19 mouse cellular contexts compared by ENCODE assay signal in genomic region chr4:53395002-53395401, GRCm38 (mm10). TPM values are rescaled to one million over a fixed set of nuclear protein-coding genes. Genes with fewer than 3 reads are reported as not detected.
DNase-seq lines count a peak whose midpoint lies in the region; ATAC-seq and TF ChIP-seq lines count a peak whose summit lies in the region.
"Had no signal": no experiment of that assay in that cellular context is flagged by ENCODE, and none has a peak within 500 bp of the region (broad histone marks: within the 10 kb centered on the region; RNA-seq: fewer than 3 reads in every experiment).

No protein-coding gene starts in this region.

- intact Hi-C loops in heart, adult 2 months (cut with DNase I), result no loop called here
- intact Hi-C loops in heart, postnatal 14 days (cut with DNase I), result no loop called here

- 48% methylated on average over 3 of the region's 3 CpGs for WGBS in heart, adult 2 months
- WGBS in heart, embryonic 11.5 days (ENCODE audit: insufficient replicate concordance), result 58% methylated on average over 3 of the region's 3 CpGs
- 34% methylated on average over 3 of the region's 3 CpGs for WGBS in liver, postnatal 0 days (ENCODE audit: insufficient replicate concordance)
- WGBS in intestine, embryonic 16.5 days, result 51% methylated on average over 3 of the region's 3 CpGs

- no peaks in the 10 kb centered on the region for H3K9me3 ChIP-seq in heart, embryonic 11.5 days (replicated peaks; ENCODE audit: control insufficient read depth, low read length)
- no peaks in the 10 kb centered on the region for H3K9me3 ChIP-seq in liver, postnatal 0 days (ENCODE audit: low read length)
- no peaks in the 10 kb centered on the region for H3K9me3 ChIP-seq in intestine, embryonic 16.5 days (ENCODE audit: control insufficient read depth, low read length)
- H3K9me3 ChIP-seq: embryonic facial prominence, embryonic 12.5 days; heart, embryonic 13.5 days; hindbrain, embryonic 12.5 days; megakaryocyte, embryonic 14.5 days had no signal

- peak overlapping the region; percentile 26 for H3K27ac ChIP-seq in heart, adult 2 months
- H3K27ac ChIP-seq in heart, embryonic 11.5 days (ENCODE audit: low read depth, low read length), result no peak overlapping the region
- no peak overlapping the region for H3K27ac ChIP-seq in liver, postnatal 0 days (ENCODE audit: low read depth)
- no peak overlapping the region for H3K27ac ChIP-seq in intestine, embryonic 16.5 days (ENCODE audit: low read length)
- H3K27ac ChIP-seq: embryonic facial prominence, embryonic 12.5 days; gastrocnemius, adult 2 months; heart, embryonic 13.5 days; hindbrain, embryonic 12.5 days had no signal

- no peak for TF ChIP-seq POLR2A in heart, adult 2 months (IDR thresholded peaks at IDR 0.05; ENCODE audit: insufficient read depth, low read depth, low read length)

- no peaks in the 10 kb centered on the region for H3K79me2 ChIP-seq in heart, adult 2 months (replicated peaks; ENCODE audit: control insufficient read depth, insufficient read depth, low read length)

- no peak overlapping the region for H3K4me2 ChIP-seq in heart, embryonic 11.5 days
- no peak overlapping the region for H3K4me2 ChIP-seq in liver, postnatal 0 days (ENCODE audit: low read depth, low read length)
- H3K4me2 ChIP-seq in intestine, embryonic 16.5 days (ENCODE audit: low read depth, low read length), result no peak overlapping the region
- H3K4me2 ChIP-seq: embryonic facial prominence, embryonic 12.5 days; heart, embryonic 13.5 days; hindbrain, embryonic 12.5 days had no signal

- TF ChIP-seq EP300 in heart, adult 2 months (IDR thresholded peaks at IDR 0.05; ENCODE audit: insufficient read depth, low read depth, low read length), result 0 out of 2 replicates have a peak, but pooled peaks have one; percentile 24
- TF ChIP-seq EP300 in liver, postnatal 0 days (IDR thresholded peaks at IDR 0.05; ENCODE audit: low read depth), result no peak

- no peak for TF ChIP-seq CTCF in heart, adult 2 months (IDR thresholded peaks at IDR 0.05)
- no peak for TF ChIP-seq CTCF in liver, postnatal 0 days (IDR thresholded peaks at IDR 0.05; ENCODE audit: low read depth)

- no peaks in the 10 kb centered on the region for H3K27me3 ChIP-seq in heart, adult 2 months (ENCODE audit: control insufficient read depth, insufficient read depth, low read length)
- no peaks in the 10 kb centered on the region for H3K27me3 ChIP-seq in heart, embryonic 11.5 days (ENCODE audit: control insufficient read depth, insufficient read depth, low read length)
- no peaks in the 10 kb centered on the region for H3K27me3 ChIP-seq in liver, postnatal 0 days (ENCODE audit: insufficient read depth, low read length)
- H3K27me3 ChIP-seq in intestine, embryonic 16.5 days (replicated peaks; ENCODE audit: control insufficient read depth, insufficient read depth, low read length), result no peaks in the 10 kb centered on the region
- H3K27me3 ChIP-seq: embryonic facial prominence, embryonic 12.5 days; heart, embryonic 13.5 days; hindbrain, embryonic 12.5 days; megakaryocyte, embryonic 14.5 days had no signal

- no peaks in the 10 kb centered on the region for H3K36me3 ChIP-seq in heart, adult 2 months (ENCODE audit: control insufficient read depth, insufficient read depth, low read length)
- no peaks in the 10 kb centered on the region for H3K36me3 ChIP-seq in heart, embryonic 11.5 days (ENCODE audit: control insufficient read depth, insufficient read depth, low read length)
- H3K36me3 ChIP-seq in liver, postnatal 0 days (replicated peaks; ENCODE audit: insufficient read depth, low read length), result no peaks in the 10 kb centered on the region
- H3K36me3 ChIP-seq in intestine, embryonic 16.5 days (ENCODE audit: control insufficient read depth, insufficient read depth, low read length), result no peaks in the 10 kb centered on the region
- H3K36me3 ChIP-seq: embryonic facial prominence, embryonic 12.5 days; heart, embryonic 13.5 days; hindbrain, embryonic 12.5 days had no signal

- peaks cover 8% of the 10 kb centered on the region for H3K4me1 ChIP-seq in heart, adult 2 months (ENCODE audit: control insufficient read depth, insufficient read depth, low read length)
- H3K4me1 ChIP-seq in heart, embryonic 11.5 days (ENCODE audit: control insufficient read depth, insufficient read depth, low read length), result peaks cover 3% of the 10 kb centered on the region
- H3K4me1 ChIP-seq in liver, postnatal 0 days (ENCODE audit: insufficient read depth), result peaks cover 19% of the 10 kb centered on the region
- no peaks in the 10 kb centered on the region for H3K4me1 ChIP-seq in intestine, embryonic 16.5 days (ENCODE audit: control insufficient read depth, insufficient read depth, low read length)
- H3K4me1 ChIP-seq: embryonic facial prominence, embryonic 12.5 days; hindbrain, embryonic 12.5 days had no signal

- DNase-seq in heart, adult 2 months, result peak in 1 of 2 experiments; percentile 49
- DNase-seq in adrenal gland, postnatal 14 days, result peak; percentile 69
- DNase-seq in heart, postnatal 14 days, result peak; percentile 40 to 41
- DNase-seq in liver, postnatal 0 days, result no peak
- DNase-seq in right cerebral cortex, adult 2 months (ENCODE audit: low spot score in 2 of 2), result no peak
- DNase-seq: B cell, adult 2 months; cerebellum, adult 11-12 months; forebrain, postnatal 0 days; gastrocnemius, adult 2 months; lung, postnatal 10 days; right cerebral cortex, postnatal 25 days; thymus, postnatal 25 days had no signal

- no peak overlapping the region for H3K4me3 ChIP-seq in heart, adult 2 months
- no peak overlapping the region for H3K4me3 ChIP-seq in heart, embryonic 11.5 days (ENCODE audit: low read depth, low read length)
- H3K4me3 ChIP-seq in liver, postnatal 0 days (ENCODE audit: low read depth, low read length), result no peak overlapping the region
- no peak overlapping the region for H3K4me3 ChIP-seq in intestine, embryonic 16.5 days (ENCODE audit: low read length)
- H3K4me3 ChIP-seq: embryonic facial prominence, embryonic 12.5 days; gastrocnemius, adult 2 months; heart, embryonic 13.5 days; hindbrain, embryonic 12.5 days; megakaryocyte, embryonic 14.5 days had no signal

- no peak for ATAC-seq in heart, embryonic 11.5 days (replicated peaks; ENCODE audit: insufficient number of reproducible peaks, low FRiP score, low TSS enrichment)
- peak; percentile 33; the same call in 1 of the 2 replicates for ATAC-seq in liver, postnatal 0 days
- ATAC-seq in intestine, embryonic 16.5 days, result no peak
- ATAC-seq: forebrain, postnatal 0 days; inflammation-experienced regulatory T-cells, adult 6 months had no signal

- H3K9ac ChIP-seq in heart, adult 2 months (ENCODE audit: low read depth, low read length), result no peak overlapping the region
- H3K9ac ChIP-seq in heart, embryonic 11.5 days (ENCODE audit: low read depth, low read length), result no peak overlapping the region
- no peak overlapping the region for H3K9ac ChIP-seq in liver, postnatal 0 days (replicated peaks)
- H3K9ac ChIP-seq in intestine, embryonic 16.5 days (ENCODE audit: low read depth, low read length), result no peak overlapping the region
- H3K9ac ChIP-seq: embryonic facial prominence, embryonic 12.5 days; forebrain, postnatal 0 days; heart, embryonic 13.5 days; hindbrain, embryonic 12.5 days had no signal

RNA-seq across cellular contexts. Expression of gene Slc44a1, which starts 45.2 kb away (rescaled TPM):
- 10 to 100 TPM; 26.4 to 32.3 TPM for total RNA-seq in heart, adult 2 months (2021)
- polyA plus RNA-seq in heart, adult 2 months (2012; rRNA removed), result 22.7 and 45.7 TPM in 2 replicates
- 19.5 and 25.5 TPM in 2 replicates for polyA plus RNA-seq in heart, embryonic 11.5 days (2014; fragmentation: Nextera tagmentation; extraction: Ambion mirVana)
- total RNA-seq in adrenal gland, postnatal 14 days (2021), result 68.1 and 74.7 TPM in 2 replicates
- total RNA-seq in heart, postnatal 14 days (2021), result 10 to 100 TPM; 43.0 to 47.2 TPM
- 10.7 and 11.6 TPM in 2 replicates for polyA plus RNA-seq in liver, postnatal 0 days (2015; fragmentation: Nextera tagmentation; extraction: Ambion mirVana)
- polyA plus RNA-seq in intestine, embryonic 16.5 days (2015; fragmentation: Nextera tagmentation; extraction: Ambion mirVana), result 17.2 and 22.0 TPM in 2 replicates

Comparison
In these comparisons a context has a peak if more than half of its experiments do, and no peak if none do; other contexts are left out.
1. DNase-seq: peak in adrenal gland, postnatal 14 days (single experiment) and heart, postnatal 14 days (2 of 2); none in liver, postnatal 0 days (single experiment) and right cerebral cortex, adult 2 months (0 of 2).